Mouse (Mus musculus) testis, postnatal 14 days (tissue): Measurements from ENCODE around the gene Rsu1.

Experiments
- DNase-seq: peaks from one replicate; pipeline ENCODE4 v3.0.0; 2021; ENCODE audit warnings: low spot score

Rsu1 gene

DNA sequence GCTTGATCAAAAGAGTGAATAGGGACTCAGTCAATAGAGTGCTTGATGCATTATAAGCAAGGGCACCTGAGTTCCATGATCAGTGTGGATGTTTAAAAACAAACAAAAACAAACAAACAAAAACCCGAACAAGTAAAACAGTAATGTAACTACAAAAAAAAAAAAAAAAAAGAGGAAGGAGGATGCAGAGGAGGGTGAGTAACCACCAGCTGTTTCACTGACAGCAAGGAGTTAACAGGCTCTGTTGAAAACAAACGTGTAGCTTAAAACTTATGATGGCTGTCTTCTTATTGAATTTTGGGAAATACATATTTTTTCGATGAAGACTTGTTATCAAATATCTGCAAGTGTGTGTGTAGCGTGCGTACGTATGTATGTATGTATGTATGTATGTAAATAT is 222.6 kb downstream of the Rsu1 start:
- DNase-seq: no peak

- DNase-seq: no peak
Measured at GRCm38 (mm10) chr2:13044555-13044954, 226.7 kb downstream of the Rsu1 start.

DNA sequence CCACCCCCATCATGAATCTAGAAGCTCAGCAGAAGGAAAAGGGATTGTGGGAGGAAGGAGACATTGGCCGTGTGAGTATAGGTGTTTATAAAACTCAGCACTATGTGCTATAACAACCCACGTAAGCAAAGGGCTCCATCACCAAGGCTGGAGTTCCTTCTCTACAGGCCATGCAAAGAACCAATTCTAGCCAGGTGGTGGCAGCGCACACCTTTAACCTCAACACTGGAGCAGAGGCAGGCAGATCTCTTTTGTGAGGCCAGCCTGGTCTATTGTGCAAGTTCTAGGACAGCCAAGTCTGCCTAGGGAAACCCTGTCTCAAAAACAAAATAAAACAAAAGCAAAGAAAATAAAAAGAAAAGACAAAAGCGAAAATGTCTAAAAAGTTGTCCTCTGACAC is 231.4 kb downstream of the Rsu1 start:
- DNase-seq: no peak

GRCm38 (mm10) chr2:13038772-13039171 is 232.4 kb downstream of the Rsu1 start:
- no peak for DNase-seq
